Mouse (Mus musculus) liver, postnatal 0 days (tissue): ENCODE measurements around the gene Pdxdc1.

Experiments
- CTCF ChIP-seq: sonication (generic); IDR thresholded peaks from 2 replicates; pipeline ENCODE4 v1.5.1; 2016; ENCODE audit warnings: antibody characterized with exemption, low read depth
- EP300 ChIP-seq: IDR thresholded peaks from 2 replicates; pipeline ENCODE4 v1.6.1; 2016; ENCODE audit warnings: antibody characterized with exemption, low read depth, mild to moderate bottlenecking

DNA sequence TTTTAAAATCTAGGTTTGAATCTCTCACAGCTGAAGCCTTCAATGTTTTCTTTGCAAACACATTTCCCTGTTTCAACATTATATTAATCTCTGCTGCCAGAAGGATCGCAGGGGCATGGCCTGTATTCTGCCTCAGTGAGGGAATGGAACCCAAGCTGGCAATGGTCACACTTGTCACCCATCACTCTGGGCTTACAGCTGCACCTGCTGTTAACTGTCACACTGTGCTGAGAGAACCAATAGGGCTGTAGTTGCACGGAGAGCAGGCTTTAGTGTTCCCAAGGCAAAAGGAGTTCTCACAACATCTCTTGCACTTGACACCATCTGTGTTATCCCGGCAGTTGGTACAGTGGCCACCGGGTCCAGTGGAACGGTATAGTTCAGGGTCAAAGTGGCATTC is 17.2 kb upstream of the Pdxdc1 start:
- no peak for TF ChIP-seq CTCF
- TF ChIP-seq EP300 = no peak
